16 mouse cellular contexts compared by ENCODE assay signal in genomic region chr13:71460607-71461006, GRCm38 (mm10).
"Had no signal": no experiment of that assay in that cellular context is flagged by ENCODE, and none has a peak within 500 bp of the region (broad histone marks: within the 10 kb centered on the region; RNA-seq: fewer than 3 reads in every experiment).

No protein-coding gene starts in this region.

- H3K4me3 ChIP-seq: neural tube, embryonic 13.5 days; neural tube, embryonic 15.5 days; stomach, embryonic 15.5 days had no signal

- H3K27ac ChIP-seq: neural tube, embryonic 13.5 days; neural tube, embryonic 15.5 days; stomach, embryonic 15.5 days; stomach, postnatal 0 days had no signal

- H3K4me2 ChIP-seq: neural tube, embryonic 13.5 days; stomach, embryonic 15.5 days had no signal

- H3K9me3 ChIP-seq: neural tube, embryonic 13.5 days; neural tube, embryonic 15.5 days; stomach, embryonic 15.5 days had no signal

- DNase-seq: retina, postnatal 1 day; right cerebral cortex, adult 18-20 months; right cerebral cortex, postnatal 14 days; right cerebral cortex, postnatal 25 days; right cerebral cortex, postnatal 4 days; spleen, adult 18-20 months; thymus, adult 18-20 months; thymus, adult 2 months; thymus, postnatal 14 days; thymus, postnatal 25 days; thymus, postnatal 36 days; thymus, postnatal 4 days had no signal

- H3K9ac ChIP-seq: neural tube, embryonic 13.5 days; neural tube, embryonic 15.5 days; stomach, embryonic 15.5 days had no signal

- H3K36me3 ChIP-seq: neural tube, embryonic 13.5 days; neural tube, embryonic 15.5 days; stomach, embryonic 15.5 days had no signal
